Mouse (Mus musculus) liver, embryonic 14.5 days (tissue): ENCODE measurements around the gene Map3k10.

Source experiments
- CTCF ChIP-seq: IDR thresholded peaks from 2 replicates; pipeline ENCODE4 v1.5.1; 2016; ENCODE audit warnings: antibody characterized with exemption, low read depth, control low read depth
- EP300 ChIP-seq: IDR thresholded peaks from 2 replicates; pipeline ENCODE4 v1.6.1; 2016; ENCODE audit warnings: antibody characterized with exemption, low read depth

DNA sequence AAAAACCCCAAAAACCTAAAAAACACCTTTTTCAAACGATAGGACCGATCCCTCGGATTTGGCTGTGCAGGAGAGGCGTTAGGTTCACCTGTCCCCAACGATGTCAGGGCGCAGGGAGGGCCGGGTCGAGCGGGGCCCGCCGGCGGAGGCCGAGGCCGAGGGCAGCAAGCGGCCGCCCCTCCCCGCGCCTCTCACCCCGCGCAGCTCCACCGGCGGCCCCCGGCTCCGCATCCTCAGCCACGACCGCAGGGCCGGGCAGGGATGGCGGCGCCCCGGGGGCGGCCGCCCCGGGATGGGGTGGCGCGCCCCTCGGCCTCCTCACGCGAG, 240 bp downstream of the Map3k10 start:
- TF ChIP-seq CTCF (no peak), EP300 (no peak)
